Mouse (Mus musculus) limb, embryonic 10.5 days (tissue): ENCODE measurements around the gene Usp47. TPM values are rescaled to one million over a fixed set of nuclear protein-coding genes. Genes with fewer than 3 reads are reported as not detected.
"Not testable (repeated sequence)": the region's sequence is repeated elsewhere in the genome, so short reads cannot be mapped to it uniquely, and the experiment has no call there.

Source experiments
- DNase-seq: peaks from one replicate; pipeline ENCODE4 v3.0.0-alpha.2; 2017; ENCODE audit warnings: low spot score
- H3K27ac ChIP-seq: fragments of 300-500 bp; sonication (generic); 2 replicates; pipeline ENCODE4 v1.5.1; 2016; ENCODE audit warnings: mild to moderate bottlenecking
- H3K27me3 ChIP-seq: fragments of 300-500 bp; sonication (generic); 2 replicates; pipeline ENCODE4 v1.6.1; 2016; ENCODE audit warnings: low read depth, mild to moderate bottlenecking; ENCODE audit not compliant: poor library complexity, severe bottlenecking
- H3K36me3 ChIP-seq: fragments of 300-500 bp; sonication (generic); 2 replicates; pipeline ENCODE4 v1.6.1; 2016; ENCODE audit warnings: mild to moderate bottlenecking, moderate library complexity
- H3K4me1 ChIP-seq: fragments of 300-500 bp; sonication (generic); 2 replicates; pipeline ENCODE4 v1.6.1; 2016
- H3K4me3 ChIP-seq: fragments of 300-500 bp; sonication (generic); 2 replicates; pipeline ENCODE4 v1.5.1; 2016; ENCODE audit warnings: mild to moderate bottlenecking, moderate library complexity
- H3K9me3 ChIP-seq: fragments of 300-500 bp; sonication (generic); replicated peaks from 2 replicates; pipeline ENCODE4 v1.6.1; 2016; ENCODE audit warnings: mild to moderate bottlenecking
- WGBS: fragments of 180-500 bp; shearing (Covaris S2); methylation state at CpG from one replicate; pipeline ENCODE4 v1.1.7; 2016; 5-methylcytosine and 5-hydroxymethylcytosine counted together
- polyA plus RNA-seq: library from polyadenylated mRNA; unstranded; fragments of >200 nt; fragmentation: Nextera tagmentation; extraction: Ambion mirVana; gene quantifications from 2 replicates; pipeline ENCODE4 v1.2.1, GENCODE M21; 2016

Gene Usp47
- polyA plus RNA-seq, 1 experiment from 2014 or later = 93.4 TPM

GRCm38 (mm10) chr7:112048643-112049042, 25.3 kb downstream of the Usp47 start:
- H3K36me3 ChIP-seq = peaks cover 4% of the 10 kb centered on the region; the same call in 1 of the 2 replicates
- WGBS = 94% methylated on average over 5 of the region's 5 CpGs
- no peak overlapping the region for H3K27ac ChIP-seq
- no peak for DNase-seq
- H3K4me3 ChIP-seq = no peak overlapping the region
- no peaks in the 10 kb centered on the region for H3K27me3 ChIP-seq
- no peaks in the 10 kb centered on the region for H3K4me1 ChIP-seq
- H3K9me3 ChIP-seq = no peaks in the 10 kb centered on the region

DNA sequence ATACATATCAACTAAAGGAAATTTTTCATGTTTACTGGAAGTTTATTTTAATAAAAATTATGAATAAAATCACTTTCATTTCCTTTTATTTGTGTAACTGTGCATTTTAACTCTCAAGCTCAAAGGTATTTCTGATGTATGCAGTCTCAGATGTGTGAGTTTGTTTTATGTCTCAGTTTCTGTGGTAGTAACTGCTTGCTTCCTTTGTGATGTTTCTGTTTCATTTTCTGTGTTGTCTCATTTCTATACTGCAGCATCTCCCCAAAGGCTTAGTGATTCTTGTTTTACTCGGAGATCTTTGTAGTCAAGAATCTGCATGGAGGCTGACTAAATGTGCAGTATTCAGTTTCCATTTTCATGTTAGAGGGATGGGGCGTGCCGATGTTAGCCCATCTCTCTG, 30.4 kb downstream of the Usp47 start:
- Histone ChIP-seq H3K9me3 (no peaks in the 10 kb centered on the region), H3K27ac (no peak overlapping the region), H3K36me3 (peaks cover 40% of the 10 kb centered on the region), H3K4me1 (no peaks in the 10 kb centered on the region), H3K4me3 (no peak overlapping the region), H3K27me3 (no peaks in the 10 kb centered on the region)
- 92% methylated on average over 3 of the region's 3 CpGs for WGBS
- no peak for DNase-seq

GRCm38 (mm10) chr7:112055901-112056625, 32.8 kb downstream of the Usp47 start:
- WGBS = 77% methylated on average over 8 of the region's 8 CpGs
- Histone ChIP-seq H3K27ac (no peak overlapping the region), H3K4me3 (no peak overlapping the region), H3K9me3 (no peaks in the 10 kb centered on the region), H3K27me3 (no peaks in the 10 kb centered on the region), H3K4me1 (no peaks in the 10 kb centered on the region), H3K36me3 (peaks cover 53% of the 10 kb centered on the region)
- no peak for DNase-seq

GRCm38 (mm10) chr7:112074868-112075267, 51.6 kb downstream of the Usp47 start:
- Histone ChIP-seq H3K9me3 (no peaks in the 10 kb centered on the region), H3K27me3 (no peaks in the 10 kb centered on the region), H3K36me3 (peaks cover 86% of the 10 kb centered on the region), H3K27ac (no peak overlapping the region), H3K4me3 (no peak overlapping the region), H3K4me1 (no peaks in the 10 kb centered on the region)
- WGBS = 93% methylated on average over 5 of the region's 5 CpGs
- DNase-seq = no peak

- no peaks in the 10 kb centered on the region for H3K27me3 ChIP-seq
- H3K9me3 ChIP-seq = no peaks in the 10 kb centered on the region
- no peak overlapping the region for H3K27ac ChIP-seq
- H3K4me3 ChIP-seq = no peak overlapping the region
- H3K36me3 ChIP-seq = peaks cover 89% of the 10 kb centered on the region
- WGBS = 86% methylated on average over 1 of the region's 1 CpGs
- no peak for DNase-seq
- H3K4me1 ChIP-seq = no peaks in the 10 kb centered on the region
Observed at GRCm38 (mm10) chr7:112082636-112083035, 59.3 kb downstream of the Usp47 start.

DNA sequence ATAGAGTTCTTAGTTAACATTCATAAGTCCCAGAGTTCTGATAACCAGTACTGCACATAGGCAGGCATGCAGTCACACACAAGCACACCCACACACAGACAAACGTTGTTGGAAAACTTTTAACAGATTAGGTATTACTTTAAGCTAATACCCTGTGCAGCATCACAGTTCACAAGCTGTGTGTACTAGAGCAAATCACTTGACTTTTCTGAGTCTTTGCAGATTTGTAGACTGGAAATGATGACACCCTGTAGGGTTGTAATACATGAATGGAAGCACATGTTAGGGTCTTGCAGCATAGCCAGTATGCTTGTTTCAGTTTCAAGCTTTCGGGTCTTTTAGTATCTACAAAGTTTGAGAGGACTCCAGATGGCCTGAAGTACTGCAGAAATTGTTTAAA, 60.9 kb downstream of the Usp47 start:
- 92% methylated on average over 2 of the region's 2 CpGs for WGBS
- no peak for DNase-seq
- H3K9me3 ChIP-seq = no peaks in the 10 kb centered on the region

DNA sequence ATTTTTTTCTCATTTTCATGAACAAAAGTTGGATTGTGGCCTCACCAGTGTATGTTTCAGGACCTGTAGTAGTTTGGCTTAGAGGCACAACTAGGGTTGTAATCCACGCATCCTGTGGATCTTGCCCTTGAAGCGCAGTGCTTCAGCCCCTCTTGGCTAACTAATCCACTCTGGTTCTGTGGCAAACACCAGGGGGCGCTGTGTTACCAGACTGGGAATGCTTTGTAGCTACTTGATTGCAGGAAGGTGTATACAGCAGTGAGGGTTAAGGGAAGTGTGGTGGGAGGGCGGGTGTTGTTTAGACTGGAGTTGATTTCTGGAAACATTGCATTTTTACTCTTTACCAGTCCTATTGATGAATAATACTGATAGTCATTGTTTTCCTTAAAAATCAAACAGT, 61.8 kb downstream of the Usp47 start:
- Histone ChIP-seq H3K9me3 (no peaks in the 10 kb centered on the region), H3K4me1 (no peaks in the 10 kb centered on the region), H3K4me3 (no peak overlapping the region), H3K36me3 (peaks cover 91% of the 10 kb centered on the region), H3K27ac (no peak overlapping the region), H3K27me3 (no peaks in the 10 kb centered on the region)
- WGBS = 39% methylated on average over 4 of the region's 4 CpGs
- DNase-seq = peak; percentile 92

More for the DNA sequence above, 60.9 kb downstream of the Usp47 start:
- Histone ChIP-seq H3K27ac (no peak overlapping the region), H3K4me3 (no peak overlapping the region), H3K27me3 (no peaks in the 10 kb centered on the region), H3K4me1 (no peaks in the 10 kb centered on the region), H3K36me3 (peaks cover 90% of the 10 kb centered on the region)

- DNase-seq = no peak
- 92% methylated on average over 2 of the region's 2 CpGs for WGBS
- Histone ChIP-seq H3K27ac (no peak overlapping the region), H3K9me3 (no peaks in the 10 kb centered on the region), H3K36me3 (peaks cover 91% of the 10 kb centered on the region), H3K27me3 (no peaks in the 10 kb centered on the region), H3K4me1 (no peaks in the 10 kb centered on the region), H3K4me3 (no peak overlapping the region)
Observed at GRCm38 (mm10) chr7:112086186-112086585, 62.9 kb downstream of the Usp47 start.

- H3K27ac ChIP-seq, H3K27me3 ChIP-seq, H3K9me3 ChIP-seq, DNase-seq, H3K4me1 ChIP-seq, H3K4me3 ChIP-seq: not testable (repeated sequence)
- 95% methylated on average over 4 of the region's 4 CpGs for WGBS
- H3K36me3 ChIP-seq = peaks cover 99% of the 10 kb centered on the region
Observed at GRCm38 (mm10) chr7:112094923-112095322, 71.6 kb downstream of the Usp47 start.

DNA sequence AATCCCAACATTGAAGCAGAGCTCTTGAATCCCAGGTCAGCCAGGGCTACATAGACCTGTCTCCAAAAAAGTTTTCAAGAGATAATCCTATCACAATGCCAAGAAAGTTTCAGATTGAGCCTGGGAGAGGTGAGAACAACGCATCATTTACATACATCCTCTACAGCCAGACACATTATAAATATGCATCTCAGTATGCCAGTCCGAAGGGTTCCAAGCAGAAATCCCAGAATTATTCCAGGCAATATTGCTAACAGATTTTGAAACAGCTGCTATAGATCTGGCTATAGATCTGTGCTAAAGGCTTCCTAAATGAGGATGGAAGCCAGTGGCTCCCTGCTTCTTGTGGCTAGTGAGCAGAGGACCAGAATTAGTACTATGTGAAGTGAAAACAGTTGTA, 77.6 kb downstream of the Usp47 start:
- 95% methylated on average over 2 of the region's 2 CpGs for WGBS

GRCm38 (mm10) chr7:112102933-112103332, 79.6 kb downstream of the Usp47 start:
- WGBS = 79% methylated on average over 5 of the region's 5 CpGs
- peaks cover 99% of the 10 kb centered on the region for H3K36me3 ChIP-seq
- no peak overlapping the region for H3K27ac ChIP-seq
- H3K9me3 ChIP-seq = no peaks in the 10 kb centered on the region
- H3K27me3 ChIP-seq = no peaks in the 10 kb centered on the region
- no peaks in the 10 kb centered on the region for H3K4me1 ChIP-seq
- no peak overlapping the region for H3K4me3 ChIP-seq
- no peak for DNase-seq

More for the DNA sequence above, 77.6 kb downstream of the Usp47 start:
- no peaks in the 10 kb centered on the region for H3K4me1 ChIP-seq
- H3K9me3 ChIP-seq = no peaks in the 10 kb centered on the region
- DNase-seq = no peak
- no peak overlapping the region for H3K27ac ChIP-seq
- no peak overlapping the region for H3K4me3 ChIP-seq
- H3K36me3 ChIP-seq = peaks cover 99% of the 10 kb centered on the region
- H3K27me3 ChIP-seq = no peaks in the 10 kb centered on the region

DNA sequence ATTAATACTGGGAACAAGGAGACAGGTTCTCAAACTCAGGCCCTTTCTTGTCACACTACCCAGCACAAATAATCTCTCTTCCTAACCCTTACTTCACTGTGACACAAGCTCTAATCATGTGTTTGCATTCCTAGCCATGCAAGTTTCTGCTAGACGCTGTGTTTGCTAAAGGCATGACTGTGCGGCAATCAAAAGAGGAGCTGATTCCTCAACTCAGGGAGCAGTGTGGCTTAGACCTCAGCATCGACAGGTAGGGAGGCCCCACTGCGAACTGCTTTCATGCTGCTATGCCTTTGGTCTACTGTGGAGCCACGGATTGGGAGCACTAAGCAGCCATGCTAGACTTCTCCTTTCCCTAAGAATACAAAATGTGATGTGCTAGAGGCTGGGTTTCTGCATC, 80.5 kb downstream of the Usp47 start:
- no peak for DNase-seq
- no peak overlapping the region for H3K27ac ChIP-seq
- no peaks in the 10 kb centered on the region for H3K9me3 ChIP-seq
- peaks cover 99% of the 10 kb centered on the region for H3K36me3 ChIP-seq
- H3K4me3 ChIP-seq = no peak overlapping the region
- no peaks in the 10 kb centered on the region for H3K27me3 ChIP-seq
- no peaks in the 10 kb centered on the region for H3K4me1 ChIP-seq
- WGBS = 85% methylated on average over 5 of the region's 5 CpGs

DNA sequence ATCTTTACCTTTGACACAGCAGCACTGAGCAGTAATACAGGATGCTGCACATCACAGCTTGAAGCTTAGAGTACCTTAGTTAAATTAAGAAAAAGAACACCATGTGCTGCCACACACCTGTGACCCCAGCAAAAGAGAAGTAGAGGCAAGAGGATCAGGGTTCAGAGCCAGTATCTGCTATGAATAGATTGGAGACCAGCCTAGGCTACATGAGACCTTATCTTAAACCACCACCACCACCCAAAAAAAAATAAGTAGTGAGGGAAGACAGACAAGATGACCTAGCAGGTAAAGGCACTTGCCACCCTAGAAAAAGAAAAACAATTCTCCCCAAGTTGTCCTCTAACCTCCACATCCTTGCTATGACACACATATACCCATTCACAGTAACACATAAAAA, 85.5 kb downstream of the Usp47 start:
- no peaks in the 10 kb centered on the region for H3K4me1 ChIP-seq
- H3K27ac ChIP-seq = no peak overlapping the region
- H3K9me3 ChIP-seq = no peaks in the 10 kb centered on the region
- no peaks in the 10 kb centered on the region for H3K27me3 ChIP-seq
- H3K4me3 ChIP-seq = no peak overlapping the region
- DNase-seq = no peak
- peaks cover 90% of the 10 kb centered on the region for H3K36me3 ChIP-seq
